Mouse (Mus musculus): ENCODE results near the gene Abhd6.

DNA sequence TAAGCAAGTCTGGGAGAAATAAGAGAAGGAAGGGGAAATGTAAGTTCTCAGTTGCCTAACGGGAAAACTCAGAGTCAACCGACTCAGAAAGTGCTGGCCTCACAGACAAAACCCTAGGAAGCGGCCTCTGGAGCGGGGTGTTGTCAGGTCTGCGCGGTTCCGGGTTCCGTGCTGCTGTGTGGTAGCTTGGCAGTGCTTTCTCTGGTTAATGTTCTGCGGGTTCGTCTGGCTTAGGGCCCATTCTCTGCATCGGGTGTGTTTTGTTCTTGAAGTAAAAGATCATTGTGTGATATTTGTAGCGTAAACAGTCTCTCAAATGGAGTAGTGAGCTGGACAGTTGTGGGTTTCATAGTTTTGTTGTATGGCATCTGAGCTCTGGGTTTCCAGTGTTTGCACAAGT lies 100.0 kb downstream of the Abhd6 start:
- TF ChIP-seq CTCF (IDR thresholded peaks at IDR 0.05; ENCODE audit: low read depth) (no peak), EP300 (optimal IDR thresholded peaks at IDR 0.05) (no peak)
